Mouse (Mus musculus): ENCODE measurements at regions not wholly inside any gene's neighbourhood (a gene's known extent, or its start where the extent isn't known, plus 50 kb on each side); places are given as distances from the start of the nearest gene placed in this dataset.
"Not testable (repeated sequence)": the region's sequence is repeated elsewhere in the genome, so short reads cannot be mapped to it uniquely, and the experiment has no call there.

DNA sequence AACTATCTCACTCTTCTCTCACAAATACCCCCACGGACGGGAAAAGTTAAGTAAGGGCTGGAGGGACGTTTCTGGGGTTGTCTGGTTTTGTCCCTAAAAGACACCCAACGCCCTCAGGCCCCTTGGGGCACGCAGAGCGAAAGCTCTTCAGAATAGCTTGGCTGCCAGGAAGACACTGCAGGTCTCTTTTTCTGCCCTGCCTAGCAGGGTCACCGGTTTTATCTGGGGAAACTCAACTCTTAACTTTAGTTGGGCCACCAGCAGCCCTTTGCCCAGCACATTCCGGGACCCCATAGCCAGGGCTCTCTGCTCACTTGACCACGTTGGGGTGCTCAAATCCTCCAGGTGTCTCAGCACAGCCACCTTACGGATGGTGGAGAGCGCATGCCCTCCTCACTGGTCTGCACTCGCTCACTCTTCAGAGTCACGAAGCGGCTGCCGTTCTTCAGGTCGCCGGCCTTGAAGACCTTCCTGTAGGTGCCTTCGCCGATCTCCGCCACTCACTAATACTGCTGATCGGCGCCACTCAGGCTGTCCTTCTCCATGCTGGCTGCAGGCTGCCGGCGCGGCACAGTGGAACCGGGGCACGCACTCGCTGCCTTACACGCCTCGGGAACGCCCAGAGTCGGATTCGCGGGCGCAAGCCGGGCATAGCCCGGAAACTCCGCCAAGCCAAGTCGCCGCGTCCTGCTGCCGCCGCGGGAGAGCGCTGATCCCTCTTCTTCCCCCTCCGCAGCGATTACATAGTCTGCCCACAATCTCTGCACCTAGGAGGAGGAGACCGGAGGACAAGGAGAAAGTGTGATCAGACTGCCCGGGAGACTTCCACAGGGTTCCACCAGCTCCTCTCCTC, 83.0 kb downstream of the Ulbp1 start:
- peak; percentile 79 for DNase-seq (ENCODE audit: low spot score)
- 8% methylated on average over 49 of the region's 49 CpGs for WGBS
- Histone ChIP-seq H3K4me2 (ENCODE audit: low read length) (peak overlapping the region; percentile 99), H3K27me3 (replicated peaks; ENCODE audit: control insufficient read depth, insufficient read depth, low read length) (peaks cover 25% of the 10 kb centered on the region), H3K27ac (ENCODE audit: low read depth) (no peak overlapping the region), H3K9me3 (ENCODE audit: control insufficient read depth, low read length) (no peaks in the 10 kb centered on the region), H3K4me3 (ENCODE audit: low read depth, low read length) (peak overlapping the region; percentile 62), H3K36me3 (ENCODE audit: control insufficient read depth, insufficient read depth, low read length) (no peaks in the 10 kb centered on the region), H3K4me1 (replicated peaks; ENCODE audit: control insufficient read depth, insufficient read depth, low read length) (peaks cover 5% of the 10 kb centered on the region; the same call in 1 of the 2 replicates), H3K9ac (ENCODE audit: low read length) (peak overlapping the region; percentile 37)
- ATAC-seq (replicated peaks; ENCODE audit: low FRiP score, low TSS enrichment, low read depth): peak; percentile 56; the same call in 1 of the 2 replicates

DNA sequence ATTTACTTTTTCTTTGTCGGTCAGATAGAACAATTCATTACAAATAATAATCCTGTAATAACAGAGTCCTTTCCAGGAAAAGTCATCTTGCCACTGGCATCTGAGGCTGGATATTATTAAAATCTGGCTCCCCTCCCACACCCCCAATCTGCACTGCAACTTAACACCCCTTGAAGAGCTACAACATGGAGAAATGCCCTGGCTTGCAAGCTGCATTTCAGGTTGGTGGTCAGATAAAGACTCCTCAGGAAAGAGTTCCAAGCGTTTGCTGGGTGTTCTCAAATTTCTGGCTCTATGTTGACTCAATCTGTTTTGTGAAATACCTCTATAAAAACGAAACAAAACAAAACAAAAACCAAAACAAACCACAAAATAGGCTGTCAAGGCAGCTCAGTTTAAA, 114.6 kb downstream of the Ulbp1 start:
- not testable (repeated sequence) for H3K4me1 ChIP-seq (replicated peaks; ENCODE audit: control insufficient read depth, insufficient read depth, low read length); H3K9ac ChIP-seq (ENCODE audit: low read length); H3K4me3 ChIP-seq (ENCODE audit: low read depth, low read length); H3K27ac ChIP-seq (ENCODE audit: low read depth); H3K27me3 ChIP-seq (replicated peaks; ENCODE audit: control insufficient read depth, insufficient read depth, low read length); H3K36me3 ChIP-seq (ENCODE audit: control insufficient read depth, insufficient read depth, low read length); DNase-seq (ENCODE audit: low spot score); H3K9me3 ChIP-seq (ENCODE audit: control insufficient read depth, low read length); ATAC-seq (replicated peaks; ENCODE audit: low FRiP score, low TSS enrichment, low read depth); H3K4me2 ChIP-seq (ENCODE audit: low read length)
- 55% methylated on average over 3 of the region's 3 CpGs for WGBS

DNA sequence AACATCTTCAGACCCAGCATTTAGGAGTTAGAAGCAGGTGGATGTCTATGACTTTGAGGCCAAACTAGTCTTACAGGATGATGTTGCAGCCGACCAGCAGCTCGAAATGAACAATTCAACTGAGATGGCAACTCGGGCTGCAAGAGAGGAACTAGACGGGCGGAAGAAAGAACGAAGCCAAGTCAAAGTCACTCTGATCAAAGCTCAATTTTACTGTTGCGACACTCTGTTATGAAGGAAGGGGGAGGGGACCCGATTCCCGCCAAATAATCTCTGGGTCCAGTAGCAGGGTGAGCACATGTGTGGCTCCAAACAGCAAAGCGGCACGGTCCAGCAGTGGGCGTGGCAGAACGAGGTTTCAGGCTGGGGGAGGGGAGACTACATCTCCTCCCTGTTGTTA, 129.1 kb downstream of the Ulbp1 start:
- H3K9me3 ChIP-seq (ENCODE audit: control insufficient read depth, low read length); DNase-seq (ENCODE audit: low spot score); H3K9ac ChIP-seq (ENCODE audit: low read length); H3K4me3 ChIP-seq (ENCODE audit: low read depth, low read length); H3K27me3 ChIP-seq (replicated peaks; ENCODE audit: control insufficient read depth, insufficient read depth, low read length); H3K27ac ChIP-seq (ENCODE audit: low read depth); ATAC-seq (replicated peaks; ENCODE audit: low FRiP score, low TSS enrichment, low read depth); H3K36me3 ChIP-seq (ENCODE audit: control insufficient read depth, insufficient read depth, low read length); H3K4me1 ChIP-seq (replicated peaks; ENCODE audit: control insufficient read depth, insufficient read depth, low read length); H3K4me2 ChIP-seq (ENCODE audit: low read length): not testable (repeated sequence)
- 90% methylated on average over 13 of the region's 13 CpGs for WGBS

DNA sequence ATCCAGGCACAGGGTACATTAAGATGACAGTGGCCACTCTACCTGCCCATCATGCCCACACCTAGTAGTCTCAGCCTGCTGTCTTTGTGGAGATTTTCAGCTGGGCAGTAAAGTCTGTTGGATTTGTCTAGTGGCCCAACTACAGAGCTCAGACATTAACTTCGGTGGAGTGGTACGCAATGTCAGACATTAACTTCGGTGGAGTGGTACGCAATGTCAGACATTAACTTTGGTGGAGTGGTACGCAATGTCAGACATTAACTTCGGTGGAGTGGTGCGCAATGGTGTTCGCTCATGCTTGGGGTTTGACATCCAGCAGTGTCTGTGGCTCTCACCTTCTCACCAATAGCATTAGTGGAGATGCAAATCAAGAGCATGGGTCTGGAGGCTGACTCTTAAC, 129.7 kb downstream of the Ulbp1 start:
- not testable (repeated sequence) for H3K27ac ChIP-seq (ENCODE audit: low read depth); H3K4me3 ChIP-seq (ENCODE audit: low read depth, low read length); H3K9ac ChIP-seq (ENCODE audit: low read length); H3K36me3 ChIP-seq (ENCODE audit: control insufficient read depth, insufficient read depth, low read length); H3K9me3 ChIP-seq (ENCODE audit: control insufficient read depth, low read length); DNase-seq (ENCODE audit: low spot score); H3K4me1 ChIP-seq (replicated peaks; ENCODE audit: control insufficient read depth, insufficient read depth, low read length); ATAC-seq (replicated peaks; ENCODE audit: low FRiP score, low TSS enrichment, low read depth); H3K27me3 ChIP-seq (replicated peaks; ENCODE audit: control insufficient read depth, insufficient read depth, low read length); H3K4me2 ChIP-seq (ENCODE audit: low read length)
- WGBS: 97% methylated on average over 8 of the region's 8 CpGs

DNA sequence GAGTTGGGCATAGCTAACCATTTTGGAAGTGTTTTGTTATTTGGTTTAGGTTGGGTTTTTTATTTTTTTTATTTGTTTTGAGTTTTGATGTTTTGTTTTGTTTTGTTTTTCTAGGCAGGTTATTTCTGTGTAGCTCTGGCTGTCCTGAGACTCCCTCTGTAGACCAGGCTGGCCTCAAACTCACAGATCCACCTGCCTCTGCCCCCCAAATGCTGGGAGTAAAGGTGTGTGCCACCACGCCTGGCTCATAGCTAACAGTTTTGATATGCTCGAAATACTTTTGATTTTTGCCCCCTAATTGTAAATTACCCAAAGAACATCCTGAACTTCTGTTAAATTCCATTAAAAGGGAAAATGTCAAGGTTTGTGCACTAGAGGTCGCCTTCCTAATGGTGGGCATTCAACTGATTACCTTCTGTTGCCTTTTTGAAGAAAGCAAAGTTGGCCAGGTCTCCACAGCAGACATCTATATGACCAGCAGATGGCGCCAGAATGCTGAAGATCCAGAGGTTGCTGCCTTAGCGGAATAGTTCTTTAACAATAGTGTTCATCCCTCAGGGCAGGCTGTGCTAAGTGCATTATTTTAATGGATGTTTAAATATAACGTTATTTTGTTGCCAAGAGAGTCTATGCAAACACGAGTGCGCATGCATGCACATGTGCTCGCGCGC, 121.2 kb upstream of the Cnksr3 start:
- no peaks in the 10 kb centered on the region for H3K9me3 ChIP-seq (ENCODE audit: control insufficient read depth, low read length)
- no peak overlapping the region for H3K4me2 ChIP-seq (ENCODE audit: low read length)
- H3K27ac ChIP-seq (ENCODE audit: low read depth): no peak overlapping the region
- 42% methylated on average over 11 of the region's 11 CpGs for WGBS
- DNase-seq (ENCODE audit: low spot score) (peak; percentile 90), ATAC-seq (replicated peaks; ENCODE audit: low FRiP score, low TSS enrichment, low read depth) (peak; percentile 88)
- no peaks in the 10 kb centered on the region for H3K27me3 ChIP-seq (replicated peaks; ENCODE audit: control insufficient read depth, insufficient read depth, low read length)
- H3K36me3 ChIP-seq (ENCODE audit: control insufficient read depth, insufficient read depth, low read length): no peaks in the 10 kb centered on the region
- H3K4me3 ChIP-seq (ENCODE audit: low read depth, low read length): no peak overlapping the region
- no peaks in the 10 kb centered on the region for H3K4me1 ChIP-seq (replicated peaks; ENCODE audit: control insufficient read depth, insufficient read depth, low read length)
- H3K9ac ChIP-seq (ENCODE audit: low read length): no peak overlapping the region

DNA sequence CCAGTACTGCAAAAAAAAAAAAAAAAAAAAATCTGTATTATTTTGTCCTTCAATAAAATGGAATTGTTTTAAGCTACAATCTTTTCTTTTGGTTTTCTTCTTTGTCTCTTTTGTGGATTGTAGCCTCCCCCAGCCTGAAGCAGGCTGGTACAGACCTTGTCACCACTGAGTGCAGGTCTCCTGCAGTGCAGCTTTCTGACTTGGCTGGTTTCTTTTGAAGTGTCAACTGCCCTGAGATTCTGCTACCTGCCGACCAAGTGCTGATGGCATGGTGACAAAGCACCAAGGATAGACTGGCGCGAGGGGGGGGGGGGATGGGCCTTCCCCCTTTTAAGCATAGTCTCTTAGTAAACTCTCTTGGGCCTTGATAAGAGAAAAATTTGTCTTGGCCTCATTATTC, 116.2 kb upstream of the Cnksr3 start:
- Histone ChIP-seq H3K9me3 (ENCODE audit: control insufficient read depth, low read length) (no peaks in the 10 kb centered on the region), H3K4me2 (ENCODE audit: low read length) (no peak overlapping the region), H3K27me3 (replicated peaks; ENCODE audit: control insufficient read depth, insufficient read depth, low read length) (no peaks in the 10 kb centered on the region), H3K27ac (ENCODE audit: low read depth) (no peak overlapping the region), H3K36me3 (ENCODE audit: control insufficient read depth, insufficient read depth, low read length) (no peaks in the 10 kb centered on the region), H3K4me3 (ENCODE audit: low read depth, low read length) (no peak overlapping the region), H3K4me1 (replicated peaks; ENCODE audit: control insufficient read depth, insufficient read depth, low read length) (no peaks in the 10 kb centered on the region), H3K9ac (ENCODE audit: low read length) (no peak overlapping the region)
- 24% methylated on average over 3 of the region's 3 CpGs for WGBS
- no peak for DNase-seq (ENCODE audit: low spot score)
- no peak for ATAC-seq (replicated peaks; ENCODE audit: low FRiP score, low TSS enrichment, low read depth)

DNA sequence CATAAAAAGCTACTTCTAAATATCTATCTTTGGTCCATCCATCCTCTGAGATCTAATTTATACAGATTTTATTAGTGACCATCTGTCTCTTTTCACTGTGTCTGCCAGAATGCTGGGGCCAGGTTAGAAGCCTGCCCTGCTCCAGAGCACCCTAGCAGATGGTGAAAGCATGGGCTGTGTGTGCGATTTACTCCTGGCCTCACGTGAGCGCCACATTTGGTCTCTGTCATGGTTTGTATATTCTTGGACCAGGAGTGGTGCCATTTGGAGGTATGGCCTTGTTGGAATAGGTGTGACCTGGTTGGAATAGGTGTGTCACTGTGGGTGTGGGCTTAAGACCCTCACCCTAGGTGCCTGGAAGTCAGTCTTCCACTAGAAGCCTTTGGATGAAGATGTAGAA, 115.0 kb upstream of the Cnksr3 start:
- H3K4me2 ChIP-seq (ENCODE audit: low read length); H3K27me3 ChIP-seq (replicated peaks; ENCODE audit: control insufficient read depth, insufficient read depth, low read length); H3K27ac ChIP-seq (ENCODE audit: low read depth); H3K36me3 ChIP-seq (ENCODE audit: control insufficient read depth, insufficient read depth, low read length); ATAC-seq (replicated peaks; ENCODE audit: low FRiP score, low TSS enrichment, low read depth); H3K4me1 ChIP-seq (replicated peaks; ENCODE audit: control insufficient read depth, insufficient read depth, low read length); H3K9me3 ChIP-seq (ENCODE audit: control insufficient read depth, low read length); H3K9ac ChIP-seq (ENCODE audit: low read length); H3K4me3 ChIP-seq (ENCODE audit: low read depth, low read length); DNase-seq (ENCODE audit: low spot score): not testable (repeated sequence)
- 87% methylated on average over 3 of the region's 3 CpGs for WGBS

DNA sequence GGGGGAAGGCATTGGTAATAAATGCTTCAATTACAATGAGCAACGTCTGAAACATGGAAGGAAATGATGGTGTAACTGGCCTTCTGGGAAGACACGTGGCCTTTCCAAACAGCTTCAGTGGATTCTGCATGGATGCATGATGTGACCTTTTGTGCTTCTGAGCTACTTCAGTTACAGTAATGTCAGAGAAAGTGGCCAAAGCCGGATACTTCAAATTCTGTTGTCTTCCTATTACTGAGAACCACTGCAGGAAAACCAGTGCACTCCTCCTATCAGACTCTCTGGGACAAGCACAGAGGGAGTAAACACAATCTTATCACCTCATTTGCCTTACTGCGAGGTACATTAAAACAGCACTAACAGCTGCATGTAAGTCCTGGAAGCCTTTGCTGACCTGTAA, 113.0 kb upstream of the Cnksr3 start:
- no peak for DNase-seq (ENCODE audit: low spot score)
- no peaks in the 10 kb centered on the region for H3K9me3 ChIP-seq (ENCODE audit: control insufficient read depth, low read length)
- ATAC-seq (replicated peaks; ENCODE audit: low FRiP score, low TSS enrichment, low read depth): no peak
- no peak overlapping the region for H3K27ac ChIP-seq (ENCODE audit: low read depth)
- no peak overlapping the region for H3K4me2 ChIP-seq (ENCODE audit: low read length)
- no peaks in the 10 kb centered on the region for H3K4me1 ChIP-seq (replicated peaks; ENCODE audit: control insufficient read depth, insufficient read depth, low read length)
- H3K36me3 ChIP-seq (ENCODE audit: control insufficient read depth, insufficient read depth, low read length): no peaks in the 10 kb centered on the region
- 63% methylated on average over 4 of the region's 4 CpGs for WGBS
- no peak overlapping the region for H3K9ac ChIP-seq (ENCODE audit: low read length)
- no peaks in the 10 kb centered on the region for H3K27me3 ChIP-seq (replicated peaks; ENCODE audit: control insufficient read depth, insufficient read depth, low read length)
- H3K4me3 ChIP-seq (ENCODE audit: low read depth, low read length): no peak overlapping the region

DNA sequence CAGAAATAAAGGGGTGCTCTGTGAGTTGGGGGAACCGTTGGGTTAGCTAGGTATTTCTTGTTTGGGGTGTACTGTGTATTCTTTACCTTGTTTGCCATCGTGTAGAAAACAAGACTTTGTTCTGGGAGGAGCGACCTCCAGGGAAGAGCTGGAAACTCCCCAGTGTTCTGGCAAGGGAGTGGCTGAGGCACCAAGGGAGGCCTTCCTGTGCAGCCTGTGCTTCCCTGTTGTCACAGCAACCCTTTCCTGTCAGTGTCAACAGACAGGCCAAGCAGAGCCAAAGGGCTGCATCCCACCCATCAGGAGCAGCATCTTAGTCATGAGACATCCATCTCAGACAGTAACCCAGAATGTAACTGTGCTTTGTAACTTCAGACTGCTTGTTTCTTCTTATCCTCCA, 111.2 kb upstream of the Cnksr3 start:
- DNase-seq (ENCODE audit: low spot score): no peak

More for the DNA sequence above, 111.2 kb upstream of the Cnksr3 start:
- 37% methylated on average over 3 of the region's 3 CpGs for WGBS
- no peaks in the 10 kb centered on the region for H3K4me1 ChIP-seq (replicated peaks; ENCODE audit: control insufficient read depth, insufficient read depth, low read length)
- no peaks in the 10 kb centered on the region for H3K9me3 ChIP-seq (ENCODE audit: control insufficient read depth, low read length)
- no peaks in the 10 kb centered on the region for H3K27me3 ChIP-seq (replicated peaks; ENCODE audit: control insufficient read depth, insufficient read depth, low read length)
- H3K4me2 ChIP-seq (ENCODE audit: low read length): no peak overlapping the region
- H3K36me3 ChIP-seq (ENCODE audit: control insufficient read depth, insufficient read depth, low read length): no peaks in the 10 kb centered on the region
- no peak for ATAC-seq (replicated peaks; ENCODE audit: low FRiP score, low TSS enrichment, low read depth)
- no peak overlapping the region for H3K27ac ChIP-seq (ENCODE audit: low read depth)
- no peak overlapping the region for H3K9ac ChIP-seq (ENCODE audit: low read length)
- H3K4me3 ChIP-seq (ENCODE audit: low read depth, low read length): no peak overlapping the region

Measured in intestine, embryonic 14.5 days (tissue).